Mouse (Mus musculus) myocyte (in vitro differentiated cells): Measurements from ENCODE around the gene Bri3. TPM values are rescaled to one million over a fixed set of nuclear protein-coding genes. Genes with fewer than 3 reads are reported as not detected.
A peak's percentile ranks its signal among the peaks of the same experiment; 100 is the strongest.

Source experiments
- H3K27me3 ChIP-seq: one replicate; pipeline ENCODE4 v1.6.1; 2011; ENCODE audit not compliant: control insufficient read depth, insufficient read depth, insufficient read length
- H3K36me3 ChIP-seq: one replicate; pipeline ENCODE4 v1.6.1; 2011; ENCODE audit not compliant: control insufficient read depth, insufficient read depth
- H3K4me2 ChIP-seq: one replicate; pipeline ENCODE4 v1.6.1; 2011; ENCODE audit warnings: low read depth, control low read depth
- H3K4me3 ChIP-seq: one replicate; pipeline ENCODE4 v1.5.1; 2011; ENCODE audit warnings: mild to moderate bottlenecking, control low read depth, moderate library complexity
- H3K79me2 ChIP-seq: one replicate; pipeline ENCODE4 v1.6.1; 2011; ENCODE audit not compliant: control insufficient read depth, insufficient read depth
- H3ac ChIP-seq: one replicate; pipeline ENCODE4 v1.6.1; 2011; ENCODE audit not compliant: control insufficient read depth, insufficient read length
- CEBPB ChIP-seq: IDR thresholded peaks from 2 replicates; pipeline ENCODE4 v1.6.1; 2011; ENCODE audit warnings: mild to moderate bottlenecking, moderate library complexity; ENCODE audit not compliant: poor library complexity, insufficient read depth, severe bottlenecking
- E2F4 ChIP-seq: IDR thresholded peaks from one replicate; pipeline ENCODE4 v1.6.1; 2011; ENCODE audit warnings: mild to moderate bottlenecking, control low read depth, moderate library complexity; ENCODE audit not compliant: insufficient read depth
- MAX ChIP-seq: IDR thresholded peaks from one replicate; pipeline ENCODE4 v1.6.1; 2011; ENCODE audit warnings: low read depth, mild to moderate bottlenecking, control low read depth
- MYOD1 ChIP-seq, 3 experiments: IDR thresholded peaks; one replicate each; pipeline ENCODE4 v1.6.1; 2011; ENCODE audit warnings: control low read depth in 2 of 3, low read depth in 2 of 3, mild to moderate bottlenecking in 2 of 3, moderate library complexity in 1 of 3; ENCODE audit not compliant: insufficient read length in 2 of 3, control insufficient read depth in 1 of 3
- MYOG ChIP-seq, 3 experiments: IDR thresholded peaks; one replicate each; pipeline ENCODE4 v1.6.1; 2011; ENCODE audit warnings: control low read depth in 2 of 3, low read depth in 2 of 3, mild to moderate bottlenecking in 2 of 3; ENCODE audit not compliant: insufficient read length in 2 of 3, control insufficient read depth in 1 of 3, insufficient read depth in 1 of 3
- POLR2A ChIP-seq: IDR thresholded peaks from one replicate; pipeline ENCODE4 v1.6.1; 2011; ENCODE audit warnings: low read depth, mild to moderate bottlenecking, control low read depth, moderate library complexity; ENCODE audit not compliant: insufficient read length
- POLR2AphosphoS2 ChIP-seq: IDR thresholded peaks from one replicate; pipeline ENCODE4 v1.6.1; 2011; ENCODE audit warnings: low read depth, control low read depth; ENCODE audit not compliant: insufficient read length
- REST ChIP-seq: IDR thresholded peaks from one replicate; pipeline ENCODE4 v1.6.1; 2011; ENCODE audit warnings: mild to moderate bottlenecking, control low read depth, moderate library complexity; ENCODE audit not compliant: insufficient read depth, insufficient read length
- SRF ChIP-seq: IDR thresholded peaks from one replicate; pipeline ENCODE4 v1.6.1; 2011; ENCODE audit warnings: low read depth; ENCODE audit not compliant: control insufficient read depth, insufficient read length
- TCF12 ChIP-seq: IDR thresholded peaks from one replicate; pipeline ENCODE4 v1.6.1; 2011; ENCODE audit warnings: mild to moderate bottlenecking, control low read depth; ENCODE audit not compliant: poor library complexity, insufficient read depth, severe bottlenecking
- TCF3 ChIP-seq: IDR thresholded peaks from one replicate; pipeline ENCODE4 v1.6.1; 2011; ENCODE audit warnings: low read depth, control low read depth; ENCODE audit not compliant: insufficient read length
- USF1 ChIP-seq: IDR thresholded peaks from one replicate; pipeline ENCODE4 v1.6.1; 2011; ENCODE audit warnings: low read depth, mild to moderate bottlenecking, control low read depth, moderate library complexity
- polyA plus RNA-seq: library from polyadenylated mRNA; unstranded; fragments of >200 nt; fragmentation: generic; extraction: Trizol; gene quantifications from one replicate; pipeline ENCODE4 v1.2.1, GENCODE M21; 2012; ENCODE audit warnings: missing spikeins

Bri3 gene
- polyA plus RNA-seq, 1 experiment = 153 TPM

- peaks cover 27% of the 10 kb centered on the region for H3K79me2 ChIP-seq
- no peak for TF ChIP-seq TCF3
- TF ChIP-seq TCF12 = no peak
- peak; percentile 38 for TF ChIP-seq POLR2AphosphoS2
- TF ChIP-seq REST = no peak
- no peak for TF ChIP-seq MAX
- no peak for TF ChIP-seq POLR2A
- no peak for TF ChIP-seq SRF
- TF ChIP-seq USF1 = no peak
- TF ChIP-seq CEBPB = no peak
- TF ChIP-seq MYOD1 (IDR thresholded peaks at IDR 0.05; ENCODE audit: control insufficient read depth in 1 of 3, insufficient read length in 2 of 3, low read depth in 2 of 3) = peak in 2 of 3 experiments; percentile 49 to 69
- peak in 2 of 3 experiments; percentile 34 to 55 for TF ChIP-seq MYOG (IDR thresholded peaks at IDR 0.05; ENCODE audit: control insufficient read depth in 1 of 3, insufficient read depth in 1 of 3, insufficient read length in 2 of 3, low read depth in 2 of 3)
- TF ChIP-seq E2F4 = no peak
- H3ac ChIP-seq = no peak overlapping the region
- H3K4me2 ChIP-seq = peak overlapping the region; percentile 61
- H3K4me3 ChIP-seq = no peak overlapping the region
- H3K36me3 ChIP-seq = no peaks in the 10 kb centered on the region
- no peaks in the 10 kb centered on the region for H3K27me3 ChIP-seq
Measured at GRCm38 (mm10) chr5:144295357-144295756, 51.1 kb downstream of the Bri3 start.

- TF ChIP-seq MYOD1 (IDR thresholded peaks at IDR 0.05; ENCODE audit: control insufficient read depth in 1 of 3, insufficient read length in 2 of 3, low read depth in 2 of 3) (peak; percentile 7 to 44 (median 18)), E2F4 (no peak)
- Histone ChIP-seq H3K4me3 (no peak overlapping the region), H3ac (no peak overlapping the region), H3K36me3 (no peaks in the 10 kb centered on the region), H3K27me3 (no peaks in the 10 kb centered on the region), H3K79me2 (peaks cover 28% of the 10 kb centered on the region), H3K4me2 (peak overlapping the region; percentile 61)
Measured at GRCm38 (mm10) chr5:144296090-144296604, 51.9 kb downstream of the Bri3 start.

- no peak overlapping the region for H3K4me2 ChIP-seq
- TF ChIP-seq TCF3 = no peak
- no peak overlapping the region for H3K4me3 ChIP-seq
- H3ac ChIP-seq = no peak overlapping the region
- no peaks in the 10 kb centered on the region for H3K36me3 ChIP-seq
- peaks cover 42% of the 10 kb centered on the region for H3K79me2 ChIP-seq
- H3K27me3 ChIP-seq = no peaks in the 10 kb centered on the region
Measured at GRCm38 (mm10) chr5:144303071-144303470, 58.8 kb downstream of the Bri3 start.

- Histone ChIP-seq H3K79me2 (peaks cover 25% of the 10 kb centered on the region), H3K4me2 (no peak overlapping the region), H3K27me3 (no peaks in the 10 kb centered on the region), H3K4me3 (no peak overlapping the region), H3ac (no peak overlapping the region), H3K36me3 (no peaks in the 10 kb centered on the region)
- no peak for TF ChIP-seq CEBPB
- no peak for TF ChIP-seq TCF12
- TF ChIP-seq MAX = no peak
- no peak for TF ChIP-seq POLR2A
- TF ChIP-seq TCF3 = no peak
- no peak for TF ChIP-seq USF1
- TF ChIP-seq E2F4 = no peak
- TF ChIP-seq MYOD1 (IDR thresholded peaks at IDR 0.05; ENCODE audit: control insufficient read depth in 1 of 3, insufficient read length in 2 of 3, low read depth in 2 of 3) = no peak
- TF ChIP-seq REST = no peak
- no peak for TF ChIP-seq SRF
- TF ChIP-seq MYOG (IDR thresholded peaks at IDR 0.05; ENCODE audit: control insufficient read depth in 1 of 3, insufficient read depth in 1 of 3, insufficient read length in 2 of 3, low read depth in 2 of 3) = no peak
- TF ChIP-seq POLR2AphosphoS2 = no peak
Measured at GRCm38 (mm10) chr5:144308929-144309328, 64.7 kb downstream of the Bri3 start.

- Histone ChIP-seq H3K36me3 (peaks cover 4% of the 10 kb centered on the region), H3ac (no peak overlapping the region), H3K79me2 (peaks cover 24% of the 10 kb centered on the region), H3K4me2 (no peak overlapping the region), H3K27me3 (no peaks in the 10 kb centered on the region), H3K4me3 (no peak overlapping the region)
- TF ChIP-seq TCF3 = no peak
- TF ChIP-seq E2F4 = no peak
- no peak for TF ChIP-seq MYOD1 (IDR thresholded peaks at IDR 0.05; ENCODE audit: control insufficient read depth in 1 of 3, insufficient read length in 2 of 3, low read depth in 2 of 3)
- no peak for TF ChIP-seq POLR2AphosphoS2
- TF ChIP-seq SRF = no peak
- TF ChIP-seq REST = no peak
- TF ChIP-seq CEBPB = no peak
- no peak for TF ChIP-seq USF1
- TF ChIP-seq POLR2A = no peak
- TF ChIP-seq TCF12 = no peak
Measured at GRCm38 (mm10) chr5:144312183-144312582, 67.9 kb downstream of the Bri3 start.
